Mouse (Mus musculus) spleen, adult 2 months (tissue): Measurements from ENCODE around the gene Odf3l1. TPM values are rescaled to one million over a fixed set of nuclear protein-coding genes. Genes with fewer than 3 reads are reported as not detected.

Source experiments
- DNase-seq, 2 experiments: peaks; one replicate each; pipeline versions ENCODE4 v3.0.0 to v3.0.0-alpha.2; 2012 to 2021; ENCODE audit warnings: low spot score in 2 of 2, low read depth in 1 of 2
- H3K27ac ChIP-seq: fragments of 200-500 bp; 2 replicates; pipeline ENCODE4 v1.5.1; 2012; ENCODE audit warnings: low read length, inconsistent platforms; ENCODE audit not compliant: insufficient read depth
- H3K27me3 ChIP-seq: fragments of 200-500 bp; 2 replicates; pipeline ENCODE4 v1.6.1; 2012; ENCODE audit warnings: mild to moderate bottlenecking, moderate library complexity, low read length, inconsistent platforms; ENCODE audit not compliant: control insufficient read depth, insufficient read depth
- H3K36me3 ChIP-seq: fragments of 200-500 bp; 2 replicates; pipeline ENCODE4 v1.6.1; 2012; ENCODE audit warnings: mild to moderate bottlenecking, low read length, inconsistent platforms; ENCODE audit not compliant: control insufficient read depth, insufficient read depth
- H3K4me1 ChIP-seq: fragments of 200-500 bp; 2 replicates; pipeline ENCODE4 v1.6.1; 2011; ENCODE audit warnings: inconsistent platforms; ENCODE audit not compliant: control insufficient read depth, insufficient read depth, insufficient read length
- H3K4me3 ChIP-seq: fragments of 200-500 bp; 2 replicates; pipeline ENCODE4 v1.5.1; 2011; ENCODE audit warnings: mild to moderate bottlenecking, inconsistent platforms; ENCODE audit not compliant: insufficient read depth, insufficient read length; ENCODE audit errors: extremely low read depth
- CTCF ChIP-seq: fragments of 200-500 bp; IDR thresholded peaks from 2 replicates; pipeline ENCODE4 v1.5.1; 2011; ENCODE audit warnings: mild to moderate bottlenecking, inconsistent platforms; ENCODE audit not compliant: insufficient read depth, insufficient read length, insufficient replicate concordance; ENCODE audit errors: extremely low read depth
- POLR2A ChIP-seq: fragments of 200-500 bp; IDR thresholded peaks from 2 replicates; pipeline ENCODE4 v1.6.1; 2011; ENCODE audit warnings: low read depth, low read length, inconsistent platforms
- WGBS: fragments of 180-500 bp; shearing (Covaris S2); methylation state at CpG from one replicate; pipeline ENCODE4 v1.1.7; 2018; 5-methylcytosine and 5-hydroxymethylcytosine counted together
- polyA plus RNA-seq: library from polyadenylated mRNA; depleted of rRNA; stranded (reverse); fragments of >200 nt; gene quantifications from 2 replicates; pipeline ENCODE4 v1.2.3, GENCODE M21; 2012

Gene Odf3l1
- polyA plus RNA-seq, 1 experiment = 0.28 TPM

- Histone ChIP-seq H3K36me3 (no peaks in the 10 kb centered on the region), H3K4me3 (no peak overlapping the region), H3K4me1 (peaks cover 9% of the 10 kb centered on the region; the same call in 1 of the 2 replicates), H3K27ac (peak overlapping the region; percentile 23; the same call in 1 of the 2 replicates), H3K27me3 (no peaks in the 10 kb centered on the region)
- no peak for TF ChIP-seq CTCF
- no peak for TF ChIP-seq POLR2A
- 8% methylated on average over 9 of the region's 9 CpGs for WGBS
- no peak for DNase-seq
These were observed 36.1 kb upstream of the Odf3l1 start for GRCm38 (mm10) chr9:56900571-56900970.

DNA sequence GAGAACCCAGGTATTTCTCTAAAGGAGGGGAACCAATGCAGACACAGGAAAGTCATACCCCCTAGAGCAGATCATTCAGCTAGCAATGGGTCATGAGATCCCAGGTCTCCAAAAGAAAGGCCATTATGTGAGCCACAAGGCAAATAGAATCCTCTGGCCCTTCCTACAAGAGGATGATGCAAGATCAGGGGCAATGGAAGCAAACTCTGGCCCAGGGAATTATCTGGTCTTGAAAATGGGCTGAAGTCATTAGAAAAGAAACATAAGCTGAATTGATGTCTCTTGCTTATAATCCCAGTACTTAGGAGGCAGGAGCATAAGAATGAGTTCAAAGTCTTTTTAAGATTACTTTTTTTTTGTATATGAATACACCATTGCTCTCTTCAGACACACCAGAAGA, 35.6 kb upstream of the Odf3l1 start:
- H3K27me3 ChIP-seq = no peaks in the 10 kb centered on the region
- TF ChIP-seq POLR2A = no peak
- no peak for TF ChIP-seq CTCF
- H3K4me1 ChIP-seq = peaks cover 9% of the 10 kb centered on the region; the same call in 1 of the 2 replicates
- no peaks in the 10 kb centered on the region for H3K36me3 ChIP-seq
- DNase-seq = no peak
- no peak overlapping the region for H3K27ac ChIP-seq
- no peak overlapping the region for H3K4me3 ChIP-seq

- Histone ChIP-seq H3K4me3 (no peak overlapping the region), H3K27ac (no peak overlapping the region), H3K4me1 (peaks cover 9% of the 10 kb centered on the region; the same call in 1 of the 2 replicates), H3K27me3 (no peaks in the 10 kb centered on the region), H3K36me3 (no peaks in the 10 kb centered on the region)
- no peak for DNase-seq
- TF ChIP-seq CTCF = no peak
- no peak for TF ChIP-seq POLR2A
- 55% methylated on average over 11 of the region's 11 CpGs for WGBS
These were observed 34.9 kb upstream of the Odf3l1 start for GRCm38 (mm10) chr9:56899409-56899808.

DNA sequence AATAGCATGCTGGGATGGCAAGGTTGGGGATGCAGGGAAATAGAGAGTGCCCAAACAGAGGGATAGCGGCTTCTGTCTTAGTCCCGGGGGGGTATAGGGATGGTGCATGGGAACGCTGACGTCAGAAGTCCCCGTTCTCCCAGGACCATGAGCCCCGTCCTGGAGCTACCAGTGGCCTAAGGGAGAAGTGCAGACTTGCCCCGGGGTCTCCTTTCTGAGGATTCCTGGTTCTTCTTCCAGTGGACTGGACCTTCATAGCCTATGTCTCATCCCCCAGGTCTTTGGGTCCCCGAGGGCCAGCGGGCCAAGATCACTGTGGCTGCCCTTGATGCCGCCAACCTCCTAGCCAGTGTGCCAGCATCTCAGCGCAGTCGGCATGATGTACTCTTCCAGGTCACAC, 32.3 kb upstream of the Odf3l1 start:
- peaks cover 9% of the 10 kb centered on the region; the same call in 1 of the 2 replicates for H3K4me1 ChIP-seq
- no peak overlapping the region for H3K4me3 ChIP-seq
- H3K36me3 ChIP-seq = no peaks in the 10 kb centered on the region
- no peak overlapping the region for H3K27ac ChIP-seq
- DNase-seq = no peak
- H3K27me3 ChIP-seq = no peaks in the 10 kb centered on the region
- no peak for TF ChIP-seq POLR2A
- no peak for TF ChIP-seq CTCF
- 96% methylated on average over 12 of the region's 12 CpGs for WGBS

DNA sequence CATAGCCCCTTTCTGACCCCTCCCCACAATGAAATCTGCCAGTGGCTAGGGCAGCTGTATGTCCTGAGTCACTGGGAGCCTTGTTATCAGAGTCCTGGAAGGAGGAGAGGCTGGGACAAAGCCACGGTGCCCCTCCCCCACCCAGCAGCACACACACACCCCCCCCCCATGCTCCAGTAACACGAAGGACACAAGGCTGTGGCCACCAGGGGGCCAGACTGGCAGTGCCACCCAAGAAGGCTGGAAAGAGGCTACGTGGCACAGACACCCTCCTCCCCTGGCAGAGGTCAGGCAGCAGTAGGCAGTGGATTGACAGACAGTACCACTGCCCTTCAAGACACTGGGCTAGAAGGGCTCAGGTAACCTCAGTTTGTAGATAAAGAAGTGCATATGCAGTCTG, 29.5 kb upstream of the Odf3l1 start:
- no peak for TF ChIP-seq CTCF
- no peak for TF ChIP-seq POLR2A
- H3K4me1 ChIP-seq = no peaks in the 10 kb centered on the region; the same call in 1 of the 2 replicates
- no peak for DNase-seq
- H3K27me3 ChIP-seq = no peaks in the 10 kb centered on the region
- WGBS = 8% methylated on average over 3 of the region's 3 CpGs
- no peak overlapping the region for H3K27ac ChIP-seq
- no peak overlapping the region for H3K4me3 ChIP-seq
- no peaks in the 10 kb centered on the region for H3K36me3 ChIP-seq

DNA sequence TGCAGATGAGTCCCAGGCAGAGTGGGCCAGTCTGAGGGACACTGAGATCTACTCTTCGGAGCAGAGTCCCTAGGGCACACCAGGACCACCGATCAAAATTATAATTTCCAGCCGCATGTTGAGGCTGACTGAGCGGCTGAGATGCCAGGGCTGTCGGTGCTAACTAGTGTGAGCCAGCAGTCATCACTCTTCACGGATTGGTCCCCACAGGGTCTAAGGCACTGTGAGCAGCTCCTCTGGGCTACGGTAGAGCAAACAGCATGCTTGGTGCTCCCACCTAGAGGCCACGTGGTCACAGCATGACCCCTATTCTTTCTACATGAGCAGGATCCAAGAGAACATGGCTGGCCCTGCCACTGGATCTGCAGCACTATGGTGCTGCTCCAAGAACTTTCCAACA, 28.8 kb upstream of the Odf3l1 start:
- WGBS = 82% methylated on average over 8 of the region's 8 CpGs
- H3K27me3 ChIP-seq = no peaks in the 10 kb centered on the region
- no peaks in the 10 kb centered on the region for H3K36me3 ChIP-seq
- H3K27ac ChIP-seq = no peak overlapping the region
- no peak for TF ChIP-seq POLR2A
- no peak for TF ChIP-seq CTCF
- no peaks in the 10 kb centered on the region; the same call in 1 of the 2 replicates for H3K4me1 ChIP-seq
- no peak for DNase-seq
- H3K4me3 ChIP-seq = no peak overlapping the region

- H3K36me3 ChIP-seq = no peaks in the 10 kb centered on the region
- no peaks in the 10 kb centered on the region; the same call in 1 of the 2 replicates for H3K4me1 ChIP-seq
- H3K27me3 ChIP-seq = no peaks in the 10 kb centered on the region
- no peak overlapping the region for H3K4me3 ChIP-seq
- DNase-seq = no peak
- no peak overlapping the region for H3K27ac ChIP-seq
- 90% methylated on average over 10 of the region's 10 CpGs for WGBS
- no peak for TF ChIP-seq POLR2A
- no peak for TF ChIP-seq CTCF
These were observed 27.6 kb upstream of the Odf3l1 start for GRCm38 (mm10) chr9:56892111-56892510.

- TF ChIP-seq CTCF = peak; percentile 53; the same call in 1 of the 2 replicates
- TF ChIP-seq POLR2A = no peak
- no peak overlapping the region for H3K4me3 ChIP-seq
- 41% methylated on average over 12 of the region's 12 CpGs for WGBS
- H3K27me3 ChIP-seq = no peaks in the 10 kb centered on the region
- no peaks in the 10 kb centered on the region for H3K36me3 ChIP-seq
- DNase-seq = peak; percentile 47 to 57
- no peak overlapping the region for H3K27ac ChIP-seq
- no peaks in the 10 kb centered on the region; the same call in 1 of the 2 replicates for H3K4me1 ChIP-seq
These were observed 27.1 kb upstream of the Odf3l1 start for GRCm38 (mm10) chr9:56891517-56892011.
